Mouse (Mus musculus) midbrain, postnatal 0 days (tissue): ENCODE measurements around the gene Tmem266. TPM values are rescaled to one million over a fixed set of nuclear protein-coding genes. Genes with fewer than 3 reads are reported as not detected.
A peak's percentile ranks its signal among the peaks of the same experiment; 100 is the strongest.

Experiments
- ATAC-seq: fragments of 200-750 bp; cut with Nextera tagmentation; 2 replicates; pipeline ENCODE4 v1.8.0; 2017; ENCODE audit warnings: moderate number of reproducible peaks, mild to moderate bottlenecking, moderate TSS enrichment, moderate library complexity; ENCODE audit not compliant: low FRiP score
- DNase-seq: peaks from one replicate; pipeline ENCODE4 v3.0.0-alpha.2; 2015; ENCODE audit warnings: low spot score
- H3K27ac ChIP-seq: fragments of 300-500 bp; sonication (generic); 2 replicates; pipeline ENCODE4 v1.5.1; 2014; ENCODE audit warnings: low read depth, mild to moderate bottlenecking, low read length, mixed read lengths
- H3K27me3 ChIP-seq: fragments of 300-500 bp; sonication (generic); 2 replicates; pipeline ENCODE4 v1.6.1; 2014; ENCODE audit warnings: low read length, control low read depth, mixed read lengths; ENCODE audit not compliant: insufficient read depth
- H3K36me3 ChIP-seq: fragments of 300-500 bp; sonication (generic); 2 replicates; pipeline ENCODE4 v1.6.1; 2014; ENCODE audit warnings: low read length, control low read depth, mixed read lengths; ENCODE audit not compliant: insufficient read depth
- H3K4me1 ChIP-seq: fragments of 300-500 bp; sonication (generic); 2 replicates; pipeline ENCODE4 v1.6.1; 2014; ENCODE audit warnings: mild to moderate bottlenecking, control low read depth, antibody characterized with exemption, low read length, mixed read lengths; ENCODE audit not compliant: insufficient read depth
- H3K4me2 ChIP-seq: fragments of 300-500 bp; sonication (generic); 2 replicates; pipeline ENCODE4 v1.6.1; 2014; ENCODE audit warnings: low read depth, mild to moderate bottlenecking, low read length, mixed read lengths; ENCODE audit not compliant: poor library complexity, severe bottlenecking
- H3K4me3 ChIP-seq: fragments of 300-500 bp; sonication (generic); 2 replicates; pipeline ENCODE4 v1.5.1; 2014; ENCODE audit warnings: low read depth, mild to moderate bottlenecking, low read length, moderate library complexity
- H3K9ac ChIP-seq: fragments of 300-500 bp; sonication (generic); replicated peaks from 2 replicates; pipeline ENCODE4 v1.6.1; 2014; ENCODE audit warnings: mild to moderate bottlenecking, low read length, moderate library complexity, mixed read lengths; ENCODE audit not compliant: poor library complexity, severe bottlenecking
- H3K9me3 ChIP-seq: fragments of 300-500 bp; sonication (generic); 2 replicates; pipeline ENCODE4 v1.6.1; 2016; ENCODE audit warnings: low read length, control low read depth
- CTCF ChIP-seq: IDR thresholded peaks from 2 replicates; pipeline ENCODE4 v1.5.1; 2016; ENCODE audit warnings: antibody characterized with exemption, mild to moderate bottlenecking
- WGBS: fragments of 180-500 bp; shearing (Covaris S2); extraction: QIAGEN DNeasy Blood & Tissue Kit; methylation state at CpG from one replicate; pipeline ENCODE4 v1.1.7; 2014; 5-methylcytosine and 5-hydroxymethylcytosine counted together
- polyA plus RNA-seq: library from polyadenylated mRNA; unstranded; fragments of >200 nt; fragmentation: Nextera tagmentation; extraction: Ambion mirVana; gene quantifications from 2 replicates; pipeline ENCODE4 v1.2.1, GENCODE M21; 2015
- total RNA-seq: library from RNA; depleted of rRNA; stranded (reverse); fragments of >200 nt; gene quantifications from 2 replicates; pipeline ENCODE4 v1.2.3, GENCODE M21; 2014

Gene Tmem266
- total and polyA plus RNA-seq, 2 experiments from 2014 or later, result 7.3 to 12.5 TPM

DNA sequence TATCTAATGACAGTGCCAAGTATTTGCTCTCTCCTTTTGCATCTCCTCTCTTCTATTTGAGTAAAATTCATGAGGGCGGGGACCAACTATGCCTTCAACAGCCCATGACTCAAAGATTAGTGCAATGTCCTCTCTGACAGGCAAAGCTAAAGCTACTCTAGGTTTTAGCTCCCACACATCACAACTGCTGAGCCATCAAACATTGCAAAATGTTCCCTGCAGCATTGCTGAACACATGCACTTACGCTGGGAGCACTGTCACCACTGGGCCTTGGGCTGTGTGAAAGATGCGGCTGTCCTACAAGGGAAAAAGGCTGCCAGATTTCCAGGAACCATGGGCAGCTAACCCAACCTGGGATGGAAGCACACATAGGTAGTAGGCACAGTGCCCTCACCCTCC, 124.7 kb downstream of the Tmem266 start:
- no peak overlapping the region for H3K27ac ChIP-seq
- H3K27me3 ChIP-seq, result no peaks in the 10 kb centered on the region
- 91% methylated on average over 3 of the region's 3 CpGs for WGBS
- H3K36me3 ChIP-seq, result no peaks in the 10 kb centered on the region; the same call in 1 of the 2 replicates
- ATAC-seq (no peak), DNase-seq (no peak)
- TF ChIP-seq CTCF, result no peak
- H3K9ac ChIP-seq, result no peak overlapping the region
- H3K4me2 ChIP-seq, result no peak overlapping the region
- no peak overlapping the region for H3K4me3 ChIP-seq
- no peaks in the 10 kb centered on the region for H3K9me3 ChIP-seq
- H3K4me1 ChIP-seq, result no peaks in the 10 kb centered on the region

DNA sequence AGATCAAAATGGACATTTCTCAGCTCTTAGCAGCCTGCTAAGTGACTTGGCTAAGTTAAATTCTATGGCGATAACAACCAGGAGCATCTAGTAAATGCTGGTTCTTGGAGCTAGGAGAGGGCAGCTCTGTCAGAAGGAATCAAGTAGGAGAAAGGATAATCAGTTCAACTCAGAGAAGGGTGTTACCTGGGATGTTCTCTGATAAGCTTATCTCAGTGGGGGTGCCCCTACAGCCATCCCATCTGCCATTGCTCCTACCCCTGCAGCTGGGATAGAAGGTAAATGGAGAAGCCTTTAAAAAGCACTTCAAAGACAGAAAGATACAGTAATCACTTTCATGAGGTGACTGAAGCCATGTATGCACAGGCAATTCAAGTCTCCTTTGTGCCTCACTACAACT, 126.2 kb downstream of the Tmem266 start:
- Histone ChIP-seq H3K9me3 (no peaks in the 10 kb centered on the region), H3K27me3 (no peaks in the 10 kb centered on the region), H3K4me2 (no peak overlapping the region), H3K4me1 (no peaks in the 10 kb centered on the region), H3K36me3 (no peaks in the 10 kb centered on the region; the same call in 1 of the 2 replicates), H3K4me3 (no peak overlapping the region), H3K27ac (no peak overlapping the region), H3K9ac (no peak overlapping the region)
- 97% methylated on average over 1 of the region's 1 CpGs for WGBS
- ATAC-seq (no peak), DNase-seq (no peak)
- TF ChIP-seq CTCF, result no peak

DNA sequence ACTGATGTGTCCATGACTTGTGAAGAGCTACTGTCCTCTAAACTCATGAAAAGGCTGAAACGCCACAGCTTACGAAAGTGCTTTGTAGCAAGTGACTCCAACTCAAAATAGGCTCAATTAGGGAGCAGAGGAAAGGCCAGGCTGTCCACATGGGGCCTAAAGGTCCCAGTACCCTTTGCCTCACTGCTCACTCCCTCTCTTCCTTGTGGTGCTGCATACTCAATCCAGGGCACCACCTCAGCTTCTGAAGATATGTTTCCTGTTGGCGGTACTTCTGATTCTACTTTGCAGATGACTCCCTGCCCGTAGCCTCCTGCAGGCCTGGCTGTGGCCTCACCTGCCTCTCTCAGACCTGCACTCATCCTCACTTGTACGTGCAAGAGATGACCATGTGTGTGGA, 126.7 kb downstream of the Tmem266 start:
- Histone ChIP-seq H3K27me3 (no peaks in the 10 kb centered on the region), H3K36me3 (no peaks in the 10 kb centered on the region; the same call in 1 of the 2 replicates), H3K9me3 (no peaks in the 10 kb centered on the region), H3K4me2 (no peak overlapping the region), H3K4me1 (no peaks in the 10 kb centered on the region), H3K9ac (no peak overlapping the region), H3K4me3 (no peak overlapping the region), H3K27ac (no peak overlapping the region)
- no peak for ATAC-seq
- DNase-seq, result no peak
- WGBS, result 92% methylated on average over 5 of the region's 5 CpGs
- no peak for TF ChIP-seq CTCF

DNA sequence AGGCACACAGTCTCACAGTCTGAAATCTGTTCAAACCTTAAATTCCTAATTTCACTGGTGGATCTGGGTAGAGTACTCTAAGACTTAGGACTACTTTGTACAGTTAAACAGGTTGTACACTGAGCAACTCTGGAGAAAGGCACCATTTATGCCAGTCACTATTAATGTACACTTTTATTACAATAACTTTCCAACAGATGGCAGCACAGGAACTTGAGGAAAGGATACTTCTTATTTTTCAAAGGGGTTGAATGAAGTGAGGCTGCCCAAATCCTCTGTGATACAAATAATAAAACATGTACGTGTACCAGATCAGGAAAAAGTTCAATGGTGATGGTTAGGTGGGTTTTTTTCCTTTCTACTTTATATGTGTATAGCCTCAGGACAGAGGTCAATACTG, 141.7 kb downstream of the Tmem266 start:
- peak; percentile 49 for DNase-seq
- TF ChIP-seq CTCF, result peak; percentile 72
- WGBS, result 41% methylated on average over 1 of the region's 1 CpGs
- Histone ChIP-seq H3K36me3 (0 out of 2 replicates have a peak, but pooled peaks cover 2% of the 10 kb centered on the region), H3K9ac (no peak overlapping the region), H3K4me1 (no peaks in the 10 kb centered on the region), H3K27ac (no peak overlapping the region), H3K4me2 (no peak overlapping the region), H3K27me3 (no peaks in the 10 kb centered on the region), H3K4me3 (no peak overlapping the region), H3K9me3 (no peaks in the 10 kb centered on the region)
- no peak for ATAC-seq

DNA sequence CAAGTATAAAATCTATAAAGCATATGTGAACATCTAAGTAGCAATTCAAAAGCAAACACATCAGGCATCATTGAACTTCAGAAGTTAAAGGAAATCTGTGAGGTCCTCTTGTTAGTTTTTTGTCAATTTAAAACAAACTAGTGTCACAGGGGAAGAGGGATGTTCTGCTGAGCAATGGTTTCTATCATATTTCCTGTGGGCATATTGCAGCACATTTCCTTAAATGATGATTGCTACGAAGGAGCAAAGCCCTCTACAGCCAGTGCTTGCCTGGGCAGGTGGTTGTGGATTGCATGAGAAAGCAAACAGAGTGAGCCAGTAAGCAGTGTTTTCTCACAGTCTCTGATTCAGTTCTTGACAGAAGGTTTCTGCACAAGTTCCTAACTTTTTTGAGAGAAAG, 149.4 kb downstream of the Tmem266 start:
- Histone ChIP-seq H3K4me1 (no peaks in the 10 kb centered on the region), H3K9me3 (no peaks in the 10 kb centered on the region), H3K36me3 (no peaks in the 10 kb centered on the region), H3K4me3 (no peak overlapping the region), H3K27me3 (no peaks in the 10 kb centered on the region), H3K9ac (no peak overlapping the region), H3K4me2 (no peak overlapping the region), H3K27ac (no peak overlapping the region)
- ATAC-seq (no peak), DNase-seq (no peak)
- no peak for TF ChIP-seq CTCF
- WGBS, result 93% methylated on average over 1 of the region's 1 CpGs

DNA sequence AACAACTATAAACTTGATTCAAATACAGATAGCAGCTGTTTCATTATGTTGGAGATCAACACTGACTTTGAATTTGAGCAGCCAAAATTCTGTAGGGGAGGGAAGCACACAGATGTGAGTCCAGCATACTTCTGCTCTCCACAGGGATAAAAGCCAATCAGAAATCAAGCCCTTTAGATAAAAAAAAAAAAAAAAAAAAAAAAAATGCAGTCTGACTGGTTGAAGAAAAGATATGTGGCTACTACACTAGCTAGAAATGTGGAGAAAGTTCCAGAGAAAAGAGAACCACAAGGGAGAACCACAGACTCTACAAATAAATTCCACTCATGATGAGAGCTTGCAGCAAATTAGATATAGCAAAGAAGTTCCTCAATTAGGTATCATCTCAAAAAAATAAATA, 152.0 kb downstream of the Tmem266 start:
- Histone ChIP-seq H3K27me3 (no peaks in the 10 kb centered on the region), H3K4me2 (no peak overlapping the region), H3K4me1 (no peaks in the 10 kb centered on the region), H3K27ac (no peak overlapping the region), H3K9ac (no peak overlapping the region), H3K36me3 (peaks cover under 1% of the 10 kb centered on the region; the same call in 1 of the 2 replicates), H3K9me3 (no peaks in the 10 kb centered on the region), H3K4me3 (no peak overlapping the region)
- DNase-seq (no peak), ATAC-seq (no peak)
- TF ChIP-seq CTCF, result no peak
